Mouse (Mus musculus): ENCODE measurements around the gene Fam173b. TPM values are rescaled to one million over a fixed set of nuclear protein-coding genes. Genes with fewer than 3 reads are reported as not detected.

Gene Fam173b
- polyA plus RNA-seq, 1 experiment from 2014 or later = 12.7 TPM

DNA sequence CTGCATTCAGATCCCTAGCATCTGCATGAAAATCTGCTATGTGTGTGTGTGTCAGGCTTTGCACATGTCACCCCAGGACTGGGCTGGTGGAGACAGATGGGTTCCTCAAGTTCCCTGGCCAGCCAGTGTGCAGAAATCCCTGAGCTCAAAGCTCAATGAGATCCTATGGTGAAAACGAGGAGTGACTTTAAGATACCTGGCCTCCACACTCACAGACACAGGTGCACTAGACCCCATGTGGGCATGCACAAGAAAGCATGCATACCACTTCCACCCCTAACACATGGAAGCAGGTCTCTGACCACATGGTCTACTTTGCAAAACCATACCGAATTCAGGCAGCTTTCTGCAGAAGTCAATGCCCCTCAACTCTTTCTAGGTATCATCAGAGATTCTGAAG is 13.9 kb upstream of the Fam173b start:
- no peaks in the 10 kb centered on the region for H3K9me3 ChIP-seq
- no peak overlapping the region for H3K4me3 ChIP-seq
- H3K9ac ChIP-seq = no peak overlapping the region
- H3K4me1 ChIP-seq = peaks cover 25% of the 10 kb centered on the region
- ATAC-seq (ENCODE audit: extremely low read depth, insufficient number of reproducible peaks, low FRiP score, low TSS enrichment) = no peak
- H3K36me3 ChIP-seq = peaks cover 45% of the 10 kb centered on the region
- 70% methylated on average over 2 of the region's 2 CpGs for WGBS
- no peak overlapping the region for H3K4me2 ChIP-seq
- H3K27me3 ChIP-seq (replicated peaks) = no peaks in the 10 kb centered on the region
- no peak overlapping the region for H3K27ac ChIP-seq (replicated peaks)

DNA sequence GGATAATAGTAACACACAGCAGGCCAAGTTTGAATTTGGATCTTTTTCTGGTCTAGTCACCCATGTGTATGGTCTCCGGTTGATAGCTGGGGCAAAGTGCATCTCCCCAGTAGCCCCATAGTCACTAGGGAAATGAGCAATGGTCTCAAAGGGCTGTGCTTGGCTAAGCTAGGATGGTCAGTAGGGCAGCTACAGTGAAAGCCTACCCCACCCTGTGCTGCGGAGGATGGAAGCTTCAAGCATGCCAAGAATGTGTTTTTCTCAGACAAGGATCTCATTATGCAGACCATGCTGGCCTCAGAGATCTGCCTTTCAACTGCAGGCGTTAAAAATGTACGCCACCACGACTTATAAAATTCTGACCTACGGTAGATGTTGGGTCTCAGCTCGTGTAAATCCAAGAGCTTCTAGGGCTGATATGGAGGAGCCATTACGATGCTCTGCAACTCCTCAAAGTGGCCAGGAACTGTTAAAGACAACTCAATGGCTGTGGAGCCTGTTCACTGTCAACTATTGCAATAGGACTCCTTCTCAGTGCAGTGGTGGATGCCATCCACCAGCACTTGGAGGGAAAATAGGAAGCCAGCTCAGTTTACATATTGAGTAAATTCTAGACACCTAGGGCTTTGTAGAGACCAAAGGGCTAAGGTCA is 12.5 kb upstream of the Fam173b start:
- ATAC-seq (ENCODE audit: extremely low read depth, insufficient number of reproducible peaks, low FRiP score, low TSS enrichment) = no peak
- Histone ChIP-seq H3K4me3 (no peak overlapping the region), H3K9me3 (no peaks in the 10 kb centered on the region), H3K4me2 (no peak overlapping the region), H3K9ac (no peak overlapping the region), H3K27ac (replicated peaks) (peak overlapping the region; percentile 34), H3K36me3 (peaks cover 58% of the 10 kb centered on the region), H3K27me3 (replicated peaks) (no peaks in the 10 kb centered on the region), H3K4me1 (peaks cover 25% of the 10 kb centered on the region)
- WGBS = 34% methylated on average over 8 of the region's 8 CpGs

- Histone ChIP-seq H3K4me3 (no peak overlapping the region), H3K4me2 (no peak overlapping the region), H3K36me3 (peaks cover 69% of the 10 kb centered on the region), H3K27me3 (replicated peaks) (no peaks in the 10 kb centered on the region), H3K9me3 (no peaks in the 10 kb centered on the region), H3K9ac (no peak overlapping the region), H3K4me1 (peaks cover 21% of the 10 kb centered on the region), H3K27ac (replicated peaks) (no peak overlapping the region)
- no peak for ATAC-seq (ENCODE audit: extremely low read depth, insufficient number of reproducible peaks, low FRiP score, low TSS enrichment)
- 88% methylated on average over 5 of the region's 5 CpGs for WGBS
Observed at GRCm38 (mm10) chr15:31590176-31590575, 11.5 kb upstream of the Fam173b start.

DNA sequence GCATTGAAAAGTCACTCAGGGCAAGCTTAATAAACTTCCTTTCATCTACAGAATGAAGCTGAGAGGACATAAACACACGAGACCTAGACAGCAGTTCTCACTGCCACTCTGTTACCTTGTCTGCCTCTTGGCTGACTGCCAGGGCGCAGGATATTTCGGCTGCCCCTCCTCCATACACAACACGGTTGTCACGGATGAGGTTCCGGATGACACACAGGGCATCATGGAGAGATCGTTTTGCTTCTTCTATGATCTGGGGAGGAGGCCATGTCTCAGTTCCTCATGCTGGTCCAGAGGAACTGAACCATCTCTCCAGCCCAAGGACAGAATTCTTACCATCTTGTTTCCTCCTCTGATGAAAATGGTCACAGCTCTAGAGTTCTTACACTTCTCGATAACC is 9.1 kb upstream of the Fam173b start:
- H3K4me1 ChIP-seq = peaks cover 15% of the 10 kb centered on the region
- no peak overlapping the region for H3K27ac ChIP-seq (replicated peaks)
- no peak overlapping the region for H3K4me2 ChIP-seq
- H3K27me3 ChIP-seq (replicated peaks) = no peaks in the 10 kb centered on the region
- H3K36me3 ChIP-seq = peaks cover 92% of the 10 kb centered on the region
- H3K9me3 ChIP-seq = no peaks in the 10 kb centered on the region
- 80% methylated on average over 8 of the region's 8 CpGs for WGBS
- no peak overlapping the region for H3K4me3 ChIP-seq
- no peak overlapping the region for H3K9ac ChIP-seq
- ATAC-seq (ENCODE audit: extremely low read depth, insufficient number of reproducible peaks, low FRiP score, low TSS enrichment) = no peak

- no peak overlapping the region for H3K4me3 ChIP-seq
- H3K9me3 ChIP-seq = no peaks in the 10 kb centered on the region
- H3K27ac ChIP-seq (replicated peaks) = no peak overlapping the region
- H3K4me2 ChIP-seq = no peak overlapping the region
- H3K36me3 ChIP-seq = peaks cover 88% of the 10 kb centered on the region
- peaks cover 19% of the 10 kb centered on the region for H3K4me1 ChIP-seq
- H3K27me3 ChIP-seq (replicated peaks) = no peaks in the 10 kb centered on the region
- no peak overlapping the region for H3K9ac ChIP-seq
- WGBS = 86% methylated on average over 14 of the region's 14 CpGs
- ATAC-seq (ENCODE audit: extremely low read depth, insufficient number of reproducible peaks, low FRiP score, low TSS enrichment) = no peak
Observed at GRCm38 (mm10) chr15:31594260-31594659, 7.4 kb upstream of the Fam173b start.

GRCm38 (mm10) chr15:31595651-31596050 is 6.0 kb upstream of the Fam173b start:
- no peaks in the 10 kb centered on the region for H3K9me3 ChIP-seq
- no peak overlapping the region for H3K9ac ChIP-seq
- H3K27me3 ChIP-seq (replicated peaks) = no peaks in the 10 kb centered on the region
- peaks cover 27% of the 10 kb centered on the region for H3K4me1 ChIP-seq
- no peak overlapping the region for H3K4me2 ChIP-seq
- H3K4me3 ChIP-seq = no peak overlapping the region
- no peak for ATAC-seq (ENCODE audit: extremely low read depth, insufficient number of reproducible peaks, low FRiP score, low TSS enrichment)
- H3K27ac ChIP-seq (replicated peaks) = no peak overlapping the region
- H3K36me3 ChIP-seq = peaks cover 74% of the 10 kb centered on the region
- 66% methylated on average over 7 of the region's 7 CpGs for WGBS

GRCm38 (mm10) chr15:31599834-31600233 is 1.8 kb upstream of the Fam173b start:
- ATAC-seq (ENCODE audit: extremely low read depth, insufficient number of reproducible peaks, low FRiP score, low TSS enrichment) = no peak
- H3K9me3 ChIP-seq = no peaks in the 10 kb centered on the region
- H3K4me3 ChIP-seq = peak overlapping the region; percentile 97
- peak overlapping the region; percentile 98 for H3K4me2 ChIP-seq
- H3K27ac ChIP-seq (replicated peaks) = no peak overlapping the region
- H3K27me3 ChIP-seq (replicated peaks) = no peaks in the 10 kb centered on the region
- H3K9ac ChIP-seq = 0 out of 2 replicates have a peak overlapping the region, but pooled peaks have one; percentile 97
- whole genome bisulfite sequencing = 64% methylated on average over 4 of the region's 4 CpGs
- peaks cover 33% of the 10 kb centered on the region for H3K36me3 ChIP-seq
- peaks cover 39% of the 10 kb centered on the region for H3K4me1 ChIP-seq

DNA sequence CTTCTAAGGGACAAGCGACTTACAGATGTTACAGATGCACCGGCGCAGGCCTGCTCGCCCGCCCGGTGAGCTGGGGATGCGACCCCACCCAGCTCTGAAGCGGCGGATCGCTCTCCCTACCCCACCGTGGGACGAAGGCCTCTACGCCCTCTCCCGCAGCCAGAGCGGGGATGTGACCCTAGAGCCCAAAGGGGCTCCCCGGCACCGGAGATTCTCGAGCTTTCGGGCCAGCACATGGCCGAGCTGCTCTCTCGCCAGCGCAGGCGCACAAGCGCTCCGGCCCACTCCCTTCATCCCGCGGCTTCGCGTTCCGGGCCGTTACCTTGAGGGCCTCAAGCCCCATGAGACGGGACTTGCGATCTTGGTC is 390 bp upstream of the Fam173b start:
- Histone ChIP-seq H3K9me3 (no peaks in the 10 kb centered on the region), H3K27me3 (replicated peaks) (no peaks in the 10 kb centered on the region), H3K9ac (peak overlapping the region; percentile 97), H3K4me1 (peaks cover 39% of the 10 kb centered on the region), H3K27ac (replicated peaks) (peak overlapping the region; percentile 89), H3K4me3 (peak overlapping the region; percentile 97), H3K36me3 (peaks cover 18% of the 10 kb centered on the region), H3K4me2 (peak overlapping the region; percentile 98)
- WGBS = 1% methylated on average over 33 of the region's 33 CpGs
- ATAC-seq (ENCODE audit: extremely low read depth, insufficient number of reproducible peaks, low FRiP score, low TSS enrichment) = peak; percentile 44

DNA sequence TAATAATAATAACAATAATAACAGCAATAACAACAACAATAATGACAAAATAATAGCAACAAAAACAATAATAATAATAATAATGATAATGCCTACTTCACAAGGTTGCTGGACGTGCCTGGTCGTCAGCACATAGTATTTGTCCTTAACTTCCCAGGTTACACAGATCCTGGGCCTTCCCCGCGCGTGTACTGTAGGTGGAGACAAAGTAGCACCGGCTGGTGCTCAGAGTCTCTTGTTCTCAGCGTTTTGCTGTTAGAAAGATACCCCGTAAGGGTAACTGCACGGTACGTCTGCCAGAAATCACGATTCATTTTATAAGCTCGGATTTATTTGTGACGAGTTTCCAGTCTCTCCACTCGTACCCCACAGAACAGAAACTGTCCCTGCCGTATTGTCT is 774 bp downstream of the Fam173b start:
- Histone ChIP-seq H3K9ac (peak overlapping the region; percentile 92), H3K4me3 (peak overlapping the region; percentile 97), H3K4me1 (peaks cover 42% of the 10 kb centered on the region), H3K9me3 (no peaks in the 10 kb centered on the region), H3K36me3 (peaks cover 7% of the 10 kb centered on the region), H3K27ac (replicated peaks) (peak overlapping the region; percentile 89), H3K27me3 (replicated peaks) (no peaks in the 10 kb centered on the region), H3K4me2 (peak overlapping the region; percentile 80)
- 5% methylated on average over 15 of the region's 15 CpGs for WGBS
- ATAC-seq (ENCODE audit: extremely low read depth, insufficient number of reproducible peaks, low FRiP score, low TSS enrichment) = peak; percentile 35; the same call in 1 of the 2 replicates

DNA sequence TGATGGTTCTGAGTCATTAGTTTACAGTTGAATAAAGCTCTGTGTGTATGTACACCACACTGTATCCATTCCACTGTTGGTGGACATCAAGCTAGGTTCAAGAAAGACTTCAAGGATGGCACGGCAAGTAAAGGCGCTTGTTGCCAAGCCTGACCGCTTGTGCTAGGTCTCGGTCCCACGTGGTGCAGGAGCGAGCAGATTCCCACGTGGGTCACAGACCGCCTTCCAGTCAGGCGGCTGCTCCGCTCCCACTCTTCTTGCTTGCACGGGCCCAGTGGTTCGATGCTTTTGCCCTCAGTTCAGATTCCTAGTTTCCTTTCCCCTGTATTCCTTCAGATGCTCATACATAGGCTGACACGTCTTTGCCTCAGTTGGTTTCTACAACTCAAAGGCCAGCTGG is 1.5 kb downstream of the Fam173b start:
- Histone ChIP-seq H3K27ac (replicated peaks) (no peak overlapping the region), H3K36me3 (0 out of 2 replicates have a peak, but pooled peaks cover 2% of the 10 kb centered on the region), H3K4me2 (peak overlapping the region; percentile 80), H3K4me3 (peak overlapping the region; percentile 97), H3K4me1 (peaks cover 37% of the 10 kb centered on the region), H3K27me3 (replicated peaks) (no peaks in the 10 kb centered on the region), H3K9ac (peak overlapping the region; percentile 92), H3K9me3 (no peaks in the 10 kb centered on the region)
- 86% methylated on average over 13 of the region's 13 CpGs for WGBS
- ATAC-seq (ENCODE audit: extremely low read depth, insufficient number of reproducible peaks, low FRiP score, low TSS enrichment) = no peak

DNA sequence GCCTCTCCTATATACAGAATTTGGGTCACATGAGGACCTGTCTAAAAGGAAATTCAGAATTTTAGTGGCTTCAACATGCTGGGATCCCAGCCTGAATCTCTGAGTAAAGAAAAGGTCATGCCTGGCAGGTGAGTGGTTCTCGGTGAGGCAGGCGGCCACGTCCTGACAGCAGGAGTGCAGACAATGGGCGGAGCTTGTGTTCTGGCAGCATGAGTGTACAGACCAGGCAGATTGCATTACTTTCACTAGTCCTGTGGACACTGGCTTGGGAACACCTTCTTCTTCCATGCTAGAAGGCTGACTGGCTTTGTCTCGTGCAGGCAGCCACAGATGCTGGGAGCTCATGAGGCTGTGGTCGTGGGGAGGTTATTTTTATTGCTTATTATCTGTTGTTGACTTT is 5.2 kb downstream of the Fam173b start:
- no peak overlapping the region for H3K9ac ChIP-seq
- no peak for ATAC-seq (ENCODE audit: extremely low read depth, insufficient number of reproducible peaks, low FRiP score, low TSS enrichment)
- WGBS = 57% methylated on average over 6 of the region's 6 CpGs

DNA sequence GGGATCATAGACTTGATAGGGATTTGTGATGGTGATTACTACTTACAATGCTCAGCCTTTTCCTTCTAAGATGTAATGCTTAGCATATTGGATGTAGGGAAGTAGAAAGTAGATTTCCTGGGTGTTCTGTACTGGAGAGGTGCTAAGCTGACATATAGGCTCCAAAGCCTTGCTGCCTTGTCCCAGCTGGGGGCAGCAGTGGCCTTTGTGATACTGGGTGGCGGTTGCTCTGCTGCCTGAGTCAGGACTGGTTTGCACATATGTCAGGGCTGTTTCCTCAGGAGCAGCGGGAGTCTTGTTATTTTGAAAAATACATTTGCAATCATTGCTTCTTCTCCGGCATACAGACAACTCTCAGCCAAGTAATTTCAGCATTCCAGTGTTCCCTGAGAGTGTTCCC is 9.4 kb downstream of the Fam173b start:
- Histone ChIP-seq H3K4me3 (no peak overlapping the region), H3K4me1 (peaks cover 7% of the 10 kb centered on the region), H3K36me3 (0 out of 2 replicates have a peak, but pooled peaks cover 26% of the 10 kb centered on the region), H3K27me3 (replicated peaks) (no peaks in the 10 kb centered on the region), H3K9me3 (no peaks in the 10 kb centered on the region), H3K9ac (no peak overlapping the region), H3K4me2 (no peak overlapping the region), H3K27ac (replicated peaks) (no peak overlapping the region)
- ATAC-seq (ENCODE audit: extremely low read depth, insufficient number of reproducible peaks, low FRiP score, low TSS enrichment) = no peak
- WGBS = 73% methylated on average over 3 of the region's 3 CpGs

More for the DNA sequence above, 5.2 kb downstream of the Fam173b start:
- Histone ChIP-seq H3K36me3 (0 out of 2 replicates have a peak, but pooled peaks cover 12% of the 10 kb centered on the region), H3K9me3 (no peaks in the 10 kb centered on the region), H3K4me3 (no peak overlapping the region), H3K27ac (replicated peaks) (no peak overlapping the region), H3K4me2 (no peak overlapping the region), H3K27me3 (replicated peaks) (no peaks in the 10 kb centered on the region), H3K4me1 (peaks cover 17% of the 10 kb centered on the region)

All from heart, embryonic 13.5 days (tissue).